Mouse (Mus musculus) MEL (cell line): ENCODE data around the gene Olfr295. TPM values are rescaled to one million over a fixed set of nuclear protein-coding genes. Genes with fewer than 3 reads are reported as not detected.

Source experiments
- DNase-seq: peaks from one replicate; pipeline ENCODE4 v3.0.0; 2011; ENCODE audit warnings: low read depth, low spot score
- H3K27ac ChIP-seq: 2 replicates; pipeline ENCODE4 v1.5.1; 2012; ENCODE audit warnings: low read depth, mild to moderate bottlenecking, control low read depth, low read length, moderate library complexity; ENCODE audit not compliant: control insufficient read depth
- H3K27me3 ChIP-seq, 2 experiments: fragments of 150-350 bp in 1 of 2; sonication (generic) in 1 of 2; 2 replicates each; pipeline ENCODE4 v1.6.1; 2012; ENCODE audit warnings: low read length in 2 of 2, mild to moderate bottlenecking in 2 of 2, improper control_type of control experiment in 1 of 2, moderate library complexity in 1 of 2; ENCODE audit not compliant: insufficient read depth in 2 of 2, control insufficient read depth in 1 of 2
- H3K36me3 ChIP-seq, 2 experiments: 2 replicates each; pipeline ENCODE4 v1.6.1; 2012 to 2014; ENCODE audit warnings: low read length in 2 of 2, improper control_type of control experiment in 1 of 2, inconsistent platforms in 1 of 2, mild to moderate bottlenecking in 1 of 2; ENCODE audit not compliant: insufficient read depth in 2 of 2, control insufficient read depth in 1 of 2
- H3K4me1 ChIP-seq, 2 experiments: fragments of 150-350 bp in 1 of 2; sonication (generic) in 1 of 2; 2 replicates each; pipeline ENCODE4 v1.6.1; 2012; ENCODE audit warnings: low read length in 2 of 2, improper control_type of control experiment in 1 of 2, mild to moderate bottlenecking in 1 of 2; ENCODE audit not compliant: insufficient read depth in 2 of 2, control insufficient read depth in 1 of 2
- H3K4me3 ChIP-seq, 2 experiments: fragments of 150-350 bp in 1 of 2; sonication (generic) in 1 of 2; 2 replicates each; pipeline ENCODE4 v1.5.1; 2012; ENCODE audit warnings: low read depth in 2 of 2, low read length in 2 of 2, mild to moderate bottlenecking in 2 of 2, moderate library complexity in 2 of 2, control low read depth in 1 of 2, improper control_type of control experiment in 1 of 2; ENCODE audit not compliant: control insufficient read depth in 1 of 2, insufficient read depth in 1 of 2
- H3K79me2 ChIP-seq: 2 replicates; pipeline ENCODE4 v1.6.1; 2012; ENCODE audit warnings: mild to moderate bottlenecking, low read length, moderate library complexity; ENCODE audit not compliant: control insufficient read depth, poor library complexity, insufficient read depth
- H3K9ac ChIP-seq: 2 replicates; pipeline ENCODE4 v1.6.1; 2012; ENCODE audit warnings: low read depth, mild to moderate bottlenecking, control low read depth, low read length, moderate library complexity; ENCODE audit not compliant: control insufficient read depth, poor library complexity, severe bottlenecking
- H3K9me3 ChIP-seq: fragments of 150-350 bp; sonication (generic); replicated peaks from 2 replicates; pipeline ENCODE4 v1.6.1; 2012; ENCODE audit warnings: mild to moderate bottlenecking, low read length, improper control_type of control experiment, moderate library complexity; ENCODE audit not compliant: insufficient read depth
- BHLHE40 ChIP-seq: IDR thresholded peaks from 2 replicates; pipeline ENCODE4 v1.6.1; 2012; ENCODE audit warnings: low read depth, mild to moderate bottlenecking, inconsistent platforms, low read length, improper control_type of control experiment, borderline replicate concordance
- CHD1 ChIP-seq: IDR thresholded peaks from 2 replicates; pipeline ENCODE4 v1.6.1; 2012; ENCODE audit warnings: low read depth, mild to moderate bottlenecking, inconsistent platforms, low read length, improper control_type of control experiment
- CHD2 ChIP-seq: IDR thresholded peaks from 2 replicates; pipeline ENCODE4 v1.6.1; 2011; ENCODE audit warnings: low read length, improper control_type of control experiment
- EP300 ChIP-seq, 2 experiments: IDR thresholded peaks; 2 replicates each; pipeline ENCODE4 v1.6.1; 2011; ENCODE audit warnings: improper control_type of control experiment in 2 of 2, low read length in 2 of 2, low read depth in 1 of 2, mild to moderate bottlenecking in 1 of 2
- GABPA ChIP-seq: IDR thresholded peaks from 2 replicates; pipeline ENCODE4 v1.6.1; 2012; ENCODE audit warnings: low read depth, mild to moderate bottlenecking, inconsistent platforms, low read length, improper control_type of control experiment, moderate library complexity
- JUND ChIP-seq: IDR thresholded peaks from 2 replicates; pipeline ENCODE4 v1.6.1; 2011; ENCODE audit warnings: low read depth, mild to moderate bottlenecking, improper control_type of control experiment, low read length
- KAT2A ChIP-seq: conservative IDR thresholded peaks from 2 replicates; pipeline ENCODE4 v1.6.1; 2012; ENCODE audit warnings: low read depth, low read length, improper control_type of control experiment, inconsistent platforms
- MAFK ChIP-seq: IDR thresholded peaks from 2 replicates; pipeline ENCODE4 v1.6.1; 2011; ENCODE audit warnings: low read depth, mild to moderate bottlenecking, low read length, improper control_type of control experiment, borderline replicate concordance
- MAZ ChIP-seq: IDR thresholded peaks from 2 replicates; pipeline ENCODE4 v1.6.1; 2012; ENCODE audit warnings: low read depth, mild to moderate bottlenecking, inconsistent platforms, low read length, improper control_type of control experiment
- MEF2A ChIP-seq: IDR thresholded peaks from 2 replicates; pipeline ENCODE4 v1.6.1; 2014; ENCODE audit warnings: low read depth, mild to moderate bottlenecking, inconsistent platforms, low read length, improper control_type of control experiment; ENCODE audit not compliant: poor library complexity, insufficient replicate concordance, severe bottlenecking; ENCODE audit errors: extremely low read depth
- MYC ChIP-seq: IDR thresholded peaks from 2 replicates; pipeline ENCODE4 v1.6.1; 2011; ENCODE audit warnings: low read depth, mild to moderate bottlenecking, low read length, improper control_type of control experiment, moderate library complexity
- NELFE ChIP-seq: IDR thresholded peaks from 2 replicates; pipeline ENCODE4 v1.6.1; 2011; ENCODE audit warnings: low read depth, low read length, improper control_type of control experiment
- NRF1 ChIP-seq: IDR thresholded peaks from 2 replicates; pipeline ENCODE4 v1.6.1; 2014; ENCODE audit warnings: low read depth, mild to moderate bottlenecking, inconsistent platforms, low read length, improper control_type of control experiment, moderate library complexity; ENCODE audit not compliant: poor library complexity, insufficient read depth, severe bottlenecking
- POLR2A ChIP-seq, 2 experiments: IDR thresholded peaks; 2 replicates each; pipeline ENCODE4 v1.6.1; 2011 to 2012; ENCODE audit warnings: low read length in 2 of 2, mild to moderate bottlenecking in 2 of 2, control low read depth in 1 of 2, improper control_type of control experiment in 1 of 2, low read depth in 1 of 2, moderate library complexity in 1 of 2; ENCODE audit not compliant: control insufficient read depth in 1 of 2, insufficient read depth in 1 of 2, poor library complexity in 1 of 2
- RCOR1 ChIP-seq: IDR thresholded peaks from 2 replicates; pipeline ENCODE4 v1.6.1; 2012; ENCODE audit warnings: low read depth, mild to moderate bottlenecking, inconsistent platforms, low read length, improper control_type of control experiment
- TCF12 ChIP-seq: IDR thresholded peaks from 2 replicates; pipeline ENCODE4 v1.6.1; 2014; ENCODE audit warnings: low read depth, mild to moderate bottlenecking, inconsistent platforms, low read length, improper control_type of control experiment, moderate library complexity
- ZC3H11A ChIP-seq: IDR thresholded peaks from 2 replicates; pipeline ENCODE4 v1.6.1; 2012; ENCODE audit warnings: low read depth, mild to moderate bottlenecking, inconsistent platforms, low read length, improper control_type of control experiment
- ZKSCAN1 ChIP-seq: IDR thresholded peaks from 2 replicates; pipeline ENCODE4 v1.6.1; 2012; ENCODE audit warnings: low read depth, mild to moderate bottlenecking, inconsistent platforms, low read length, improper control_type of control experiment, moderate library complexity
- ZMIZ1 ChIP-seq: IDR thresholded peaks from 2 replicates; pipeline ENCODE4 v1.6.1; 2012; ENCODE audit warnings: low read depth, mild to moderate bottlenecking, inconsistent platforms, low read length, improper control_type of control experiment, moderate library complexity
- polyA plus RNA-seq, 2 experiments: library from polyadenylated mRNA; stranded (reverse) in 1 of 2; unstranded in 1 of 2; fragments of >175 nt in 1 of 2; fragments of >200 nt in 1 of 2; gene quantifications; 2 replicates each; pipeline versions ENCODE4 v1.2.1 to v1.2.4; 2012; ENCODE audit warnings: low replicate concordance in 2 of 2, low read depth in 1 of 2; ENCODE audit not compliant: insufficient read length in 2 of 2, insufficient read depth in 1 of 2, missing spikeins in 1 of 2
- total RNA-seq: library from RNA; depleted of rRNA; stranded (reverse); fragments of 300-350 nt; gene quantifications from 2 replicates; pipeline ENCODE4 v1.2.3, GENCODE M21; 2012; rRNA removed

The Olfr295 gene
- total RNA-seq (not detected in 2 replicates), polyA plus RNA-seq (not detected)

DNA sequence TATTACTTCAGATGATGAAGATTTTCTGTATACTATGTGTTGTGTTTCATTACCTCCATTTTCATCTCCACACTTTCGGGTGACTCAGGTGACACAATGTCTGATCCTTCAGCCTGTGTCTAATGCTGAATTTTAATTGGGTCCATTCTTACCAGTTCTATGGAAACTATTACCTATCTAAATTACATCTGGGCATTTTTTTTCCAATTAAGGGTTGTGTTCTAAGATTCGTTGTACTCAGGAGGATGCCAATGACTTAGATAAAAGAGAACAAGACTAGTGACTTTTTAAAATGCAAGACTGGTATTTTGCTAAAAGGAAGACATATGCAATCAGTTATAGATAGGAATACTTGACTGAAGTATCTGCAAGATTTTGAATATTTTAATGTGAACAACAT, at the start of gene Olfr295:
Olfr295 (plus strand) TSS at position 301 of the 400 bp plus-strand sequence.
- no peaks in the 10 kb centered on the region for H3K36me3 ChIP-seq
- no peak within 1 kb of the TSS for H3K27ac ChIP-seq
- H3K4me3 ChIP-seq = no peak within 1 kb of the TSS
- TF ChIP-seq POLR2A (IDR thresholded peaks at IDR 0.05; ENCODE audit: control insufficient read depth in 1 of 2, insufficient read depth in 1 of 2, low read depth in 1 of 2, low read length in 2 of 2, poor library complexity in 1 of 2) (no peak), NELFE (no peak), MAFK (no peak), RCOR1 (no peak), EP300 (IDR thresholded peaks at IDR 0.05; ENCODE audit: low read depth in 1 of 2, low read length in 2 of 2) (no peak), TCF12 (no peak), JUND (no peak), CHD1 (no peak), CHD2 (no peak), BHLHE40 (no peak)
- H3K4me1 ChIP-seq = no peaks in the 10 kb centered on the region
- no peak for DNase-seq
- H3K27me3 ChIP-seq = no peaks in the 10 kb centered on the region
- H3K79me2 ChIP-seq = no peaks in the 10 kb centered on the region
- no peaks in the 10 kb centered on the region for H3K9me3 ChIP-seq
- no peak within 1 kb of the TSS for H3K9ac ChIP-seq

- no peak within 1 kb of the TSS for H3K27ac ChIP-seq
- no peaks in the 10 kb centered on the region for H3K9me3 ChIP-seq
- H3K79me2 ChIP-seq = no peaks in the 10 kb centered on the region
- no peaks in the 10 kb centered on the region for H3K36me3 ChIP-seq
- H3K27me3 ChIP-seq = no peaks in the 10 kb centered on the region
- H3K4me3 ChIP-seq = no peak within 1 kb of the TSS
- H3K4me1 ChIP-seq = no peaks in the 10 kb centered on the region
- no peak within 1 kb of the TSS for H3K9ac ChIP-seq
- DNase-seq = no peak
- TF ChIP-seq ZKSCAN1 (no peak), MAZ (no peak), NRF1 (no peak), MEF2A (no peak), EP300 (IDR thresholded peaks at IDR 0.05; ENCODE audit: low read depth in 1 of 2, low read length in 2 of 2) (no peak), ZMIZ1 (no peak), ZC3H11A (no peak), MYC (no peak), BHLHE40 (no peak), GABPA (no peak), JUND (no peak), KAT2A (no peak)
These were observed 32.9 kb downstream of the Olfr295 start, which contains the start of gene Olfr294 for GRCm38 (mm10) chr7:86616543-86616942. Olfr294 (minus strand) TSS chr7:86616643.

Other genes starting within 250 kb of the Olfr295 start
- not detected in 2 replicates for gene Olfr307, start 246.3 kb upstream of the Olfr295 start, total RNA-seq
- gene Olfr307, start 246.3 kb upstream of the Olfr295 start, polyA plus RNA-seq = not detected
- gene Olfr305, start 216.9 kb upstream of the Olfr295 start, total RNA-seq = not detected in 2 replicates
- gene Olfr305, start 216.9 kb upstream of the Olfr295 start, polyA plus RNA-seq = not detected
- not detected in 2 replicates for gene Olfr304, start 197.2 kb upstream of the Olfr295 start, total RNA-seq
- not detected for gene Olfr304, start 197.2 kb upstream of the Olfr295 start, polyA plus RNA-seq
- gene Olfr303, start 186.1 kb upstream of the Olfr295 start, total RNA-seq = not detected in 2 replicates
- gene Olfr303, start 186.1 kb upstream of the Olfr295 start, polyA plus RNA-seq = not detected
- not detected in 2 replicates for gene Olfr301, start 180.0 kb upstream of the Olfr295 start, total RNA-seq
- not detected for gene Olfr301, start 180.0 kb upstream of the Olfr295 start, polyA plus RNA-seq
- gene Olfr299, start 123.9 kb upstream of the Olfr295 start, total RNA-seq = not detected in 2 replicates
- not detected for gene Olfr299, start 123.9 kb upstream of the Olfr295 start, polyA plus RNA-seq
- gene Olfr298, start 91.4 kb upstream of the Olfr295 start, total RNA-seq = not detected in 2 replicates
- not detected for gene Olfr298, start 91.4 kb upstream of the Olfr295 start, polyA plus RNA-seq
- gene Olfr297, start 63.9 kb upstream of the Olfr295 start, total RNA-seq = not detected in 2 replicates
- not detected for gene Olfr297, start 63.9 kb upstream of the Olfr295 start, polyA plus RNA-seq
- not detected in 2 replicates for gene Olfr294, start 32.8 kb downstream of the Olfr295 start, total RNA-seq
- gene Olfr294, start 32.8 kb downstream of the Olfr295 start, polyA plus RNA-seq = not detected
- not detected in 2 replicates for gene Olfr293, start 65.2 kb downstream of the Olfr295 start, total RNA-seq
- not detected for gene Olfr293, start 65.2 kb downstream of the Olfr295 start, polyA plus RNA-seq
- gene Olfr292, start 104.5 kb downstream of the Olfr295 start, total RNA-seq = not detected in 2 replicates
- not detected for gene Olfr292, start 104.5 kb downstream of the Olfr295 start, polyA plus RNA-seq
- gene Folh1, start 192.1 kb downstream of the Olfr295 start, total RNA-seq = not detected in 2 replicates
- not detected for gene Folh1, start 192.1 kb downstream of the Olfr295 start, polyA plus RNA-seq
- gene Vmn2r77, start 211.2 kb downstream of the Olfr295 start, total RNA-seq = not detected in 2 replicates
- not detected for gene Vmn2r77, start 211.2 kb downstream of the Olfr295 start, polyA plus RNA-seq